Mouse (Mus musculus) embryonic facial prominence, embryonic 11.5 days (tissue): ENCODE measurements around the gene Tmem168. TPM values are rescaled to one million over a fixed set of nuclear protein-coding genes. Genes with fewer than 3 reads are reported as not detected.

Experiments used
- ATAC-seq: fragments of 200-750 bp; cut with Nextera tagmentation; replicated peaks from 2 replicates; pipeline ENCODE4 v1.8.0; 2017; ENCODE audit warnings: low read depth; ENCODE audit not compliant: insufficient number of reproducible peaks, low FRiP score, low TSS enrichment
- DNase-seq: peaks from one replicate; pipeline ENCODE4 v3.0.0-alpha.2; 2015; ENCODE audit warnings: low spot score
- H3K27ac ChIP-seq: fragments of 300-500 bp; sonication (generic); replicated peaks from 2 replicates; pipeline ENCODE4 v1.5.1; 2014; ENCODE audit warnings: mild to moderate bottlenecking, low read depth, low read length, control low read depth
- H3K27me3 ChIP-seq: fragments of 300-500 bp; sonication (generic); 2 replicates; pipeline ENCODE4 v1.6.1; 2014; ENCODE audit warnings: mild to moderate bottlenecking, low read length, moderate library complexity, mixed read lengths; ENCODE audit not compliant: control insufficient read depth, insufficient read depth
- H3K36me3 ChIP-seq: fragments of 300-500 bp; sonication (generic); replicated peaks from 2 replicates; pipeline ENCODE4 v1.6.1; 2014; ENCODE audit warnings: low read depth, mild to moderate bottlenecking, low read length, moderate library complexity, mixed read lengths; ENCODE audit not compliant: control insufficient read depth, insufficient read depth
- H3K4me1 ChIP-seq: fragments of 300-500 bp; sonication (generic); 2 replicates; pipeline ENCODE4 v1.6.1; 2014; ENCODE audit warnings: low read length, mixed read lengths; ENCODE audit not compliant: control insufficient read depth, insufficient read depth
- H3K4me2 ChIP-seq: fragments of 300-500 bp; sonication (generic); 2 replicates; pipeline ENCODE4 v1.6.1; 2014; ENCODE audit warnings: low read depth, mild to moderate bottlenecking, control low read depth, low read length, moderate library complexity
- H3K4me3 ChIP-seq: fragments of 300-500 bp; sonication (generic); 2 replicates; pipeline ENCODE4 v1.5.1; 2014; ENCODE audit warnings: low read depth, low read length, control low read depth
- H3K9ac ChIP-seq: fragments of 300-500 bp; sonication (generic); replicated peaks from 2 replicates; pipeline ENCODE4 v1.6.1; 2014; ENCODE audit warnings: mild to moderate bottlenecking, control low read depth, low read length
- H3K9me3 ChIP-seq: fragments of 300-500 bp; sonication (generic); replicated peaks from 2 replicates; pipeline ENCODE4 v1.6.1; 2016; ENCODE audit warnings: mild to moderate bottlenecking, low read length, inconsistent platforms, mixed read lengths; ENCODE audit not compliant: control insufficient read depth
- WGBS: fragments of 180-500 bp; shearing (Covaris S2); extraction: QIAGEN DNeasy Blood & Tissue Kit; methylation state at CpG from one replicate; pipeline ENCODE4 v1.1.7; 2014; 5-methylcytosine and 5-hydroxymethylcytosine counted together
- polyA plus RNA-seq: library from polyadenylated mRNA; unstranded; fragments of >200 nt; fragmentation: Nextera tagmentation; extraction: Ambion mirVana; gene quantifications from 2 replicates; pipeline ENCODE4 v1.2.1, GENCODE M21; 2014

Tmem168 gene
- polyA plus RNA-seq, 1 experiment from 2014 or later: 43.6 TPM

- H3K4me1 ChIP-seq: no peaks in the 10 kb centered on the region
- H3K9me3 ChIP-seq: no peaks in the 10 kb centered on the region
- H3K4me2 ChIP-seq: no peak overlapping the region
- H3K4me3 ChIP-seq: no peak overlapping the region
- H3K9ac ChIP-seq: no peak overlapping the region
- DNase-seq (no peak), ATAC-seq (no peak)
- no peaks in the 10 kb centered on the region for H3K27me3 ChIP-seq
- no peak overlapping the region for H3K27ac ChIP-seq
- WGBS: 91% methylated on average over 6 of the region's 6 CpGs
- H3K36me3 ChIP-seq: no peaks in the 10 kb centered on the region
These were observed 4.8 kb downstream of the Tmem168 start for GRCm38 (mm10) chr6:13603134-13603533.

DNA sequence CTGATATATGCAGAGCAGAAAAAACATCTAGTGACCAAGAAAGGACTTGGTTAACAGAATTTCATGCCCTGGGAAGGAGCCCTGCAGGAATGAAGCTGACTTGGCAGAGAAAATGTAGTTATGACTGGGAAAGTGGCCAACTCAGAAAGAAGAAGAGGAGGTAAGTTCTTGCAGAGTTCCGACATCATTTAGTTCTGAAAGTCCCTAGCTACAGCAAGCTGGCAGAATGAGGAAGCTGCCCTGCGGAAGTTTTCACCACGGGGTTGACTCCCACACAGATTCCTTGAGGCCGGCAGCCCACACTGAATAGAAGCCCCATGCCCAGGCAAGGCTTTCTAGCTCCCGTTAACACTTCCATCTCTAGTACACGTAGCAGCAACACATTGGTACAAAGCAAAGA is 6.3 kb downstream of the Tmem168 start:
- ATAC-seq (no peak), DNase-seq (no peak)
- no peak overlapping the region for H3K27ac ChIP-seq
- H3K9ac ChIP-seq: no peak overlapping the region
- no peak overlapping the region for H3K4me3 ChIP-seq
- no peaks in the 10 kb centered on the region for H3K36me3 ChIP-seq
- no peaks in the 10 kb centered on the region for H3K9me3 ChIP-seq
- H3K27me3 ChIP-seq: no peaks in the 10 kb centered on the region
- H3K4me2 ChIP-seq: no peak overlapping the region
- H3K4me1 ChIP-seq: no peaks in the 10 kb centered on the region
- WGBS: 89% methylated on average over 6 of the region's 6 CpGs

- Histone ChIP-seq H3K9me3 (no peaks in the 10 kb centered on the region), H3K27me3 (no peaks in the 10 kb centered on the region), H3K4me3 (no peak overlapping the region), H3K9ac (no peak overlapping the region), H3K27ac (no peak overlapping the region), H3K4me2 (no peak overlapping the region), H3K4me1 (no peaks in the 10 kb centered on the region), H3K36me3 (no peaks in the 10 kb centered on the region; the same call in 1 of the 2 replicates)
- WGBS: 76% methylated on average over 7 of the region's 7 CpGs
- ATAC-seq: no peak
- DNase-seq: no peak
These were observed 9.5 kb downstream of the Tmem168 start for GRCm38 (mm10) chr6:13598239-13598923.

GRCm38 (mm10) chr6:13592729-13593345 is 15.1 kb downstream of the Tmem168 start:
- peak; percentile 82 for DNase-seq
- Histone ChIP-seq H3K36me3 (no peaks in the 10 kb centered on the region; the same call in none of the 2 replicates), H3K4me3 (no peak overlapping the region), H3K27ac (no peak overlapping the region), H3K27me3 (no peaks in the 10 kb centered on the region), H3K9me3 (no peaks in the 10 kb centered on the region), H3K9ac (no peak overlapping the region), H3K4me2 (no peak overlapping the region), H3K4me1 (no peaks in the 10 kb centered on the region)
- no peak for ATAC-seq
- WGBS: 33% methylated on average over 4 of the region's 4 CpGs

- no peak overlapping the region for H3K4me2 ChIP-seq
- H3K9ac ChIP-seq: no peak overlapping the region
- no peak for ATAC-seq
- H3K9me3 ChIP-seq: no peaks in the 10 kb centered on the region
- WGBS: 45% methylated on average over 2 of the region's 2 CpGs
- no peaks in the 10 kb centered on the region for H3K4me1 ChIP-seq
- H3K36me3 ChIP-seq: no peaks in the 10 kb centered on the region; the same call in none of the 2 replicates
- H3K27me3 ChIP-seq: no peaks in the 10 kb centered on the region
- no peak for DNase-seq
- H3K4me3 ChIP-seq: no peak overlapping the region
- H3K27ac ChIP-seq: no peak overlapping the region
These were observed 21.3 kb downstream of the Tmem168 start for GRCm38 (mm10) chr6:13586560-13586959.

GRCm38 (mm10) chr6:13586154-13586553 is 21.7 kb downstream of the Tmem168 start:
- Histone ChIP-seq H3K4me1 (no peaks in the 10 kb centered on the region), H3K9me3 (no peaks in the 10 kb centered on the region), H3K9ac (no peak overlapping the region), H3K4me2 (no peak overlapping the region), H3K27me3 (no peaks in the 10 kb centered on the region), H3K27ac (no peak overlapping the region), H3K36me3 (no peaks in the 10 kb centered on the region; the same call in none of the 2 replicates), H3K4me3 (no peak overlapping the region)
- ATAC-seq: no peak
- 78% methylated on average over 8 of the region's 8 CpGs for WGBS
- DNase-seq: no peak

GRCm38 (mm10) chr6:13584788-13585187 is 23.1 kb downstream of the Tmem168 start:
- no peaks in the 10 kb centered on the region; the same call in none of the 2 replicates for H3K36me3 ChIP-seq
- H3K9me3 ChIP-seq: no peaks in the 10 kb centered on the region
- no peaks in the 10 kb centered on the region for H3K27me3 ChIP-seq
- H3K4me2 ChIP-seq: no peak overlapping the region
- H3K27ac ChIP-seq: no peak overlapping the region
- DNase-seq (no peak), ATAC-seq (no peak)
- no peak overlapping the region for H3K4me3 ChIP-seq
- H3K9ac ChIP-seq: no peak overlapping the region
- 82% methylated on average over 6 of the region's 6 CpGs for WGBS
- no peaks in the 10 kb centered on the region for H3K4me1 ChIP-seq

GRCm38 (mm10) chr6:13582075-13582474 is 25.8 kb downstream of the Tmem168 start:
- H3K9me3 ChIP-seq: no peaks in the 10 kb centered on the region
- ATAC-seq: no peak
- WGBS: 97% methylated on average over 1 of the region's 1 CpGs
- no peak overlapping the region for H3K27ac ChIP-seq
- H3K27me3 ChIP-seq: no peaks in the 10 kb centered on the region
- H3K4me2 ChIP-seq: no peak overlapping the region
- H3K4me1 ChIP-seq: no peaks in the 10 kb centered on the region
- H3K4me3 ChIP-seq: no peak overlapping the region
- no peak overlapping the region for H3K9ac ChIP-seq
- DNase-seq: no peak
- H3K36me3 ChIP-seq: no peaks in the 10 kb centered on the region; the same call in none of the 2 replicates
